In the genomic region with DNA sequence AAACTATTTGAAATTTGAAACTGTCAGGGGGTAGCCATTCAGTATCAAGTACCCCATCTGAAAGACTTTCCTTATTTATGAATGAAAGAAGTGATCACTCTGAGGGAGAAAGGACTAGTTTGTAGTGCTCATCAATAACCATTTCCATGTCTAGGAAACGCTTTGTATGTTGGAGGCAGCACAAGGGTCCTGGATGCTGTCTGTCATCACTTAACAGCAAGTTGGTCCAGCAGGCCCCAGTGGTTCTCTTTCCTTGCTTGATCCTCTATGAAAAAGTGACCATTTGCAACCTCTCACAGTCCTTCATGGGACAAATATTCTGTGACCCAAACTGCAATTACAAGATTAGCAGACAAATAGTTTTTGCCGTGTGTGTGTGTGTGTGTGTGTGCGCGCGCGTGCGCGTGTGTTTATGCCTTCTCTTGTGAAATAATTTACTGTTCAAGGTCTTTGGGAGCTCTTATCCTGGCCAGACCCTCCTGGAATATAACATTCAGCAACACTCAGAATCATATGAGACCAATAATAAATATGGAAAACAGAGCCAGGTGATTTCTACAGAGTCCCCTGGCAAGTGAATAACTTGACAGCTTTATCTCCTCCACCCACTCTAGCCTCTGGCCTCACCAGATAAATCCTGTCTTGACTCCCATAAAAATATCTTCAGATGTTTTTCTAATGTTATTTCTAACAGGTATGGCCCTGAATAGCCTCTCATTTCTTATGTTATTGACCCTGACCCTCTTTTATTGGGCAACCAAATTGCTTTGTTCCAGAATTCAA, we compare ENCODE assay signal across 28 mouse cellular contexts. TPM values are rescaled to one million over a fixed set of nuclear protein-coding genes. Genes with fewer than 3 reads are reported as not detected.
A peak's percentile ranks its signal among the peaks of the same experiment; 100 is the strongest.
DNase-seq lines count a peak whose midpoint lies in the region; ATAC-seq and TF ChIP-seq lines count a peak whose summit lies in the region.
"Had no signal": no experiment of that assay in that cellular context is flagged by ENCODE, and none has a peak within 500 bp of the region (broad histone marks: within the 10 kb centered on the region; RNA-seq: fewer than 3 reads in every experiment).

No protein-coding gene starts in this region.

- H3K4me1 ChIP-seq in lung, embryonic 14.5 days (ENCODE audit: insufficient read depth), result no peaks in the 10 kb centered on the region
- H3K4me1 ChIP-seq in limb, embryonic 11.5 days (ENCODE audit: control insufficient read depth, insufficient read depth, low read length), result no peaks in the 10 kb centered on the region
- H3K4me1 ChIP-seq: embryonic facial prominence, embryonic 12.5 days; hindbrain, embryonic 10.5 days; liver, embryonic 15.5 days; stomach, embryonic 15.5 days had no signal

- H3K4me2 ChIP-seq in lung, embryonic 14.5 days, result no peak overlapping the region
- no peak overlapping the region for H3K4me2 ChIP-seq in limb, embryonic 11.5 days (ENCODE audit: low read depth, severe bottlenecking)
- H3K4me2 ChIP-seq: embryonic facial prominence, embryonic 12.5 days; heart, embryonic 13.5 days; liver, embryonic 15.5 days; stomach, embryonic 15.5 days had no signal

- no peaks in the 10 kb centered on the region for H3K27me3 ChIP-seq in lung, embryonic 14.5 days (ENCODE audit: insufficient read depth, low read length)
- H3K27me3 ChIP-seq in limb, embryonic 11.5 days (ENCODE audit: control insufficient read depth, insufficient read depth, low read length), result no peaks in the 10 kb centered on the region
- H3K27me3 ChIP-seq: embryonic facial prominence, embryonic 12.5 days; heart, embryonic 13.5 days; liver, embryonic 15.5 days; stomach, embryonic 15.5 days had no signal

- H3K9me3 ChIP-seq in lung, embryonic 14.5 days (ENCODE audit: low read depth, low read length), result no peaks in the 10 kb centered on the region
- no peaks in the 10 kb centered on the region for H3K9me3 ChIP-seq in limb, embryonic 11.5 days (ENCODE audit: control insufficient read depth, low read length)
- H3K9me3 ChIP-seq: embryonic facial prominence, embryonic 12.5 days; heart, embryonic 13.5 days; hindbrain, embryonic 10.5 days; liver, embryonic 15.5 days; stomach, embryonic 15.5 days had no signal

- H3K27ac ChIP-seq in lung, embryonic 14.5 days (ENCODE audit: low read depth), result no peak overlapping the region
- H3K27ac ChIP-seq in limb, embryonic 11.5 days (replicated peaks; ENCODE audit: low read depth, low read length), result no peak overlapping the region
- H3K27ac ChIP-seq: embryonic facial prominence, embryonic 12.5 days; heart, embryonic 13.5 days; hindbrain, embryonic 10.5 days; liver, embryonic 15.5 days; macrophage; stomach, embryonic 15.5 days had no signal

- H3K4me3 ChIP-seq in lung, embryonic 14.5 days (ENCODE audit: low read depth, low read length), result no peak overlapping the region
- H3K4me3 ChIP-seq in limb, embryonic 11.5 days (ENCODE audit: low read depth, low read length), result no peak overlapping the region
- H3K4me3 ChIP-seq: embryonic facial prominence, embryonic 12.5 days; heart, embryonic 13.5 days; hindbrain, embryonic 10.5 days; liver, embryonic 15.5 days; stomach, embryonic 15.5 days had no signal

- no peak overlapping the region for H3K9ac ChIP-seq in lung, embryonic 14.5 days
- no peak overlapping the region for H3K9ac ChIP-seq in limb, embryonic 11.5 days (ENCODE audit: low read length)
- H3K9ac ChIP-seq: embryonic facial prominence, embryonic 12.5 days; heart, embryonic 13.5 days; liver, embryonic 15.5 days; stomach, embryonic 15.5 days had no signal

- WGBS in lung, embryonic 14.5 days, result 70% methylated on average over 8 of the region's 8 CpGs
- 71% methylated on average over 8 of the region's 8 CpGs for WGBS in limb, embryonic 11.5 days

- H3K36me3 ChIP-seq in lung, embryonic 14.5 days (ENCODE audit: insufficient read depth), result no peaks in the 10 kb centered on the region
- no peaks in the 10 kb centered on the region for H3K36me3 ChIP-seq in limb, embryonic 11.5 days (ENCODE audit: control insufficient read depth, insufficient read depth, low read length)
- H3K36me3 ChIP-seq: embryonic facial prominence, embryonic 12.5 days; heart, embryonic 13.5 days; hindbrain, embryonic 10.5 days; liver, embryonic 15.5 days; stomach, embryonic 15.5 days had no signal

- DNase-seq in lung, embryonic 14.5 days, result peak; percentile 16
- DNase-seq in lung, postnatal 4 days, result no peak
- DNase-seq in fat pad, adult 2 months (ENCODE audit: extremely low read depth, low read depth, low spot score), result peak; percentile 75
- DNase-seq in gonadal fat pad, adult 2 months (ENCODE audit: low read depth), result peak; percentile 60
- peak; percentile 33 for DNase-seq in limb, embryonic 11.5 days (ENCODE audit: low spot score)
- DNase-seq: adrenal gland, postnatal 14 days; B cell, adult 2 months; cerebellum, adult 11-12 months; cerebellum, adult 9-11 months; embryo, embryonic 11 days; heart, postnatal 10 days; kidney, adult 9 months; kidney, postnatal 10 days; layer of hippocampus, postnatal 36 days; left cerebral cortex, postnatal 4 days; liver; midbrain, embryonic 14.5 days; retina, postnatal 1 day; right cerebral cortex, postnatal 25 days had no signal

- no peak for ATAC-seq in lung, embryonic 14.5 days (ENCODE audit: insufficient read depth)
- peak; percentile 79; the same call in 1 of the 2 replicates for ATAC-seq in limb, embryonic 11.5 days (ENCODE audit: insufficient number of reproducible peaks, low FRiP score, low TSS enrichment, low read depth)
- ATAC-seq in activated CD4-positive, CD25-positive, alpha-beta regulatory T cell, adult 4 months, result no peak
- ATAC-seq: forebrain, embryonic 16.5 days; hindbrain, embryonic 16.5 days had no signal

- TF ChIP-seq CTCF in lung, embryonic 14.5 days (IDR thresholded peaks at IDR 0.05; ENCODE audit: low read depth), result no peak

RNA-seq across cellular contexts. Expression of gene Akr1c19, which starts 2.5 kb away (rescaled TPM):
- 10.6 and 13.3 TPM in 2 replicates for polyA plus RNA-seq in lung, embryonic 14.5 days (2014; fragmentation: Nextera tagmentation; extraction: Ambion mirVana)
- 21.9 and 35.3 TPM in 2 replicates for polyA plus RNA-seq in gonadal fat pad, adult 2 months (2012; rRNA removed)
- polyA plus RNA-seq in limb, embryonic 11.5 days (2014; fragmentation: Nextera tagmentation; extraction: Ambion mirVana), result 0.27 and 0.28 TPM in 2 replicates
- not detected for polyA plus RNA-seq in activated CD4-positive, CD25-positive, alpha-beta regulatory T cell, adult 4 months (2017; shearing (Covaris generic))
- polyA plus RNA-seq: macrophage had no signal

RNA-seq across cellular contexts. Expression of gene Akr1c13, which starts 40.1 kb away (rescaled TPM):
- 3.8 and 4.4 TPM in 2 replicates for polyA plus RNA-seq in lung, embryonic 14.5 days (2014; fragmentation: Nextera tagmentation; extraction: Ambion mirVana)
- 18.9 and 23.6 TPM in 2 replicates for polyA plus RNA-seq in gonadal fat pad, adult 2 months (2012; rRNA removed)
- 0.65 and 1.2 TPM in 2 replicates for polyA plus RNA-seq in limb, embryonic 11.5 days (2014; fragmentation: Nextera tagmentation; extraction: Ambion mirVana)
- polyA plus RNA-seq in activated CD4-positive, CD25-positive, alpha-beta regulatory T cell, adult 4 months (2017; shearing (Covaris generic)), result 10 to 100 TPM; 33.0 to 34.7 TPM

RNA-seq across cellular contexts. Expression of gene Akr1c12, which starts 48.2 kb away (rescaled TPM):
- 0.61 and 0.80 TPM in 2 replicates for polyA plus RNA-seq in lung, embryonic 14.5 days (2014; fragmentation: Nextera tagmentation; extraction: Ambion mirVana)
- polyA plus RNA-seq in gonadal fat pad, adult 2 months (2012; rRNA removed), result 8.4 and 9.6 TPM in 2 replicates
- 0.29 TPM in 1 of 2 replicates, not detected in the other for polyA plus RNA-seq in limb, embryonic 11.5 days (2014; fragmentation: Nextera tagmentation; extraction: Ambion mirVana)
- 1 to 10 TPM in 1 of 2 experiments, under 1 TPM in 1; 0.87 to 4.1 TPM for polyA plus RNA-seq in activated CD4-positive, CD25-positive, alpha-beta regulatory T cell, adult 4 months (2017; shearing (Covaris generic))
- polyA plus RNA-seq: forebrain, embryonic 16.5 days; midbrain, embryonic 14.5 days had no signal

Comparison
In these comparisons a context has a peak if more than half of its experiments do, and no peak if none do; other contexts are left out.
1. DNase-seq: peak in lung, embryonic 14.5 days (single experiment), fat pad, adult 2 months (single experiment), gonadal fat pad, adult 2 months (single experiment) and limb, embryonic 11.5 days (single experiment); none in lung, postnatal 4 days (0 of 2).